Mouse (Mus musculus) kidney, postnatal 36 days (tissue): ENCODE results near the gene Tssk1.

Experiments used
- DNase-seq, 2 experiments: peaks; one replicate each; pipeline ENCODE4 v3.0.0; 2021 to 2022; ENCODE audit warnings: mixed read lengths in 2 of 2

Gene Tssk1

GRCm38 (mm10) chr16:17945081-17945831, 51.2 kb downstream of the Tssk1 start:
- peak; percentile 31 to 60 for DNase-seq
